Mouse (Mus musculus) liver, postnatal 0 days (tissue): ENCODE measurements around the gene Socs5.

ENCODE experiments used
- CTCF ChIP-seq: sonication (generic); IDR thresholded peaks from 2 replicates; pipeline ENCODE4 v1.5.1; 2016; ENCODE audit warnings: antibody characterized with exemption, low read depth
- EP300 ChIP-seq: IDR thresholded peaks from 2 replicates; pipeline ENCODE4 v1.6.1; 2016; ENCODE audit warnings: antibody characterized with exemption, low read depth, mild to moderate bottlenecking

GRCm38 (mm10) chr17:87174651-87175331 lies 67.3 kb downstream of the Socs5 start:
- no peak for TF ChIP-seq CTCF
- TF ChIP-seq EP300, result no peak
